Mouse (Mus musculus) thymus, postnatal 36 days (tissue): ENCODE measurements around the gene Ifna16.

Source experiments
- DNase-seq, 2 experiments: peaks; one replicate each; pipeline ENCODE4 v3.0.0; 2022; ENCODE audit warnings: mixed read lengths in 2 of 2

Gene Ifna16

DNA sequence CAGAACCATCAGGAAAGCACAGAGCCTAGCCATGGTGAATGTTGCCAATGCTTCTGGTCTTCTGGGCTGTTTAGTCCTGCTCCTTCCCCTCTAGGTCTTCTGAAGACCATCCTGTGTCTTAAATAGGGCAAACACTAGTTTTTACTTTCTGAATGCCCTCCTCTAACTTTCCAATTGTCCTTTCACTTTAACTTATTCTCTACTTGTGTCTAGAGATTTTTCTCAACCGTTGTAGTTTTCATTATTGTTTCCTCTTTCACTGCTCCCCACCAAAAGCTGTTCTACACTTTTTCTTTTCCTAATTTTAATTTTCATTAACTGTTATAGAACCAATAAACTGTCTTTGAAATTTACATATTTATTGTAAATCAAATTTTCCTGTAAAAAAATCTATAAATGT, at the start of gene Ifna16:
Ifna16 (minus strand) TSS at position 101 of the 400 bp plus-strand sequence.
- no peak for DNase-seq

- DNase-seq: no peak
These were observed 46.9 kb upstream of the Ifna16 start for GRCm38 (mm10) chr4:88723497-88724090.

- DNase-seq: peak; percentile 87 to 89
These were observed 45.3 kb upstream of the Ifna16 start, which contains the start of the genes Gm26566 and Klhl9 for GRCm38 (mm10) chr4:88721791-88722721. Gene Gm26566, plus strand, starts transcription at chr4:88721805. Gene Klhl9, minus strand, starts transcription at chr4:88722465.

DNA sequence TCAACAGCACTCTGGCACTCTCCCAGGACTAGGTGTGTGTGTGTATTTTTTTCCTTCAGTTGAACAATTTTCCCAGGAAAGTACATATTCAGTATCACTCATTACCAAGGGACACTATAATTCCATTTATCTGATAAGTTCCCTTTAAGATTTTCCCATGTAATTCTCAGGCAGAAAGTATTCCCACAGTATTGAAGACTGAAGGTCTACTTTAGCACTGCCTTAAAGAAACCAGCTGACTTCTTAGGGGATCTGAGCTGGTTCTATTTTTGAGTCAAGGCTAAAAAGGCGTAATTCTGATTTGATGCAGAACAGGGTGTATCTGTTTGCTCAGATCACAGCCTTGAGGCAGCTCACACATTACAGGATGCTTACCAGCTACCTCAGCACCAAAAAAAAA, 42.0 kb upstream of the Ifna16 start:
- no peak for DNase-seq

- no peak for DNase-seq
These were observed 38.3 kb upstream of the Ifna16 start for GRCm38 (mm10) chr4:88715059-88715458.

GRCm38 (mm10) chr4:88714281-88714680, 37.6 kb upstream of the Ifna16 start:
- DNase-seq: no peak

- DNase-seq: no peak
These were observed 30.6 kb upstream of the Ifna16 start for GRCm38 (mm10) chr4:88707128-88707826.

- no peak for DNase-seq
These were observed 29.2 kb upstream of the Ifna16 start for GRCm38 (mm10) chr4:88705924-88706323.

DNA sequence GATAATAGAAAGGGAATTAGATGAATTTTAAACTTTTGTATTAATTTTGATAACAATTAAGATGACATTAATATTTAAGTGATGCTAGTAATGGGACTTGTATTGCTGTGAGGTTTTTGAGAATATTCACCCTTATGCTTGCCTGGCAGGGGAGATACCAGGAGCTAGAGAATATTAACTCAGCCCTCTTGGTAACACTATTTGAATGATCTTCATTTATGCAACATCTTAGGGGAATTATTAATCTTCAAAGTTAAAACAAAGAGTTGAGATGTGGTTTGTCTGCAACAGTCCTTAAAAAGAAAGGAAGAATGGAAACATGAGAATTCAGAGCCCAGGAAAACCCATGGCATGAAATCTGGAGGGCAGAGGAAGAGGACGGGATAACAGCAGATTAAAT, 22.6 kb upstream of the Ifna16 start:
- DNase-seq: no peak

DNA sequence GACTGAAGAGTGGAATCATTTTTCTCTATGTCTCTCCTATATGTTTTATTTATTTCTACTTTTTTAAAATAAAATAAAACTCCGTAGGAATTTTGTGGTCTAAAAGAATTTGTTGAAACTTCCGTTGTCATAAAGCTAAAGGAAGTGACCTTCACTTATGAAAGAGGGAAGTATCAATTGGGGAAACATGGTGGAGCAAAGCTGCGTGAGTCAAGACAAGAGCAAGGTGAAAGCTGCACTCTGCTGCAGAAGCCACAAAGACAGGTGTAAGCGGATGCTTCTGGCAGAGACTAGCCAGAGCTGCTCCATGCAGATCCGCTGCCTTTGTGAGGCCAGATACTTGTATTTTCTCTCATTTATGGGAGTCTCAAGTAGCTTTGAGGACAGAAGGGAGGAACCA, 22.1 kb upstream of the Ifna16 start:
- DNase-seq: no peak

DNA sequence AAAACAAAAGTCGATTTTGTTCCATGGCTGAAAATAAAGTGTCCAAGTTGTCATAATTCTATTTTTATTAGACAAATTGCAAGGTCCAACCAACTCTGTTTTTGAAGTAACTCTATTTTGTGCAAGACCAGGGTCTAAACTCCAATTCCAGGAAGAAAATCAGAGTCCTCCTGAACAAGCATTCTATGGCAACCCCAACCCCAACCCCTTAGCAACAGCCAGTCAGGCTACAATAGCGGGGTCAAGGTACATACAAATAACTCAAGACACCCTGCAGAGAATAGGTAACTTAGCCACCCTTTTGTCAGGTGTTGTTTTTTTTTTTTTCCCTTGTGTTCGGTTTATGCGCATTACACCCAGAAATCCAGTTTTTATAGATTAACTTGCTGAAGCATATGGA, 21.0 kb upstream of the Ifna16 start:
- DNase-seq: no peak

GRCm38 (mm10) chr4:88697108-88697507, 20.4 kb upstream of the Ifna16 start:
- DNase-seq: no peak

- peak; percentile 63 to 68 for DNase-seq
These were observed 19.6 kb upstream of the Ifna16 start for GRCm38 (mm10) chr4:88696237-88696884.

DNA sequence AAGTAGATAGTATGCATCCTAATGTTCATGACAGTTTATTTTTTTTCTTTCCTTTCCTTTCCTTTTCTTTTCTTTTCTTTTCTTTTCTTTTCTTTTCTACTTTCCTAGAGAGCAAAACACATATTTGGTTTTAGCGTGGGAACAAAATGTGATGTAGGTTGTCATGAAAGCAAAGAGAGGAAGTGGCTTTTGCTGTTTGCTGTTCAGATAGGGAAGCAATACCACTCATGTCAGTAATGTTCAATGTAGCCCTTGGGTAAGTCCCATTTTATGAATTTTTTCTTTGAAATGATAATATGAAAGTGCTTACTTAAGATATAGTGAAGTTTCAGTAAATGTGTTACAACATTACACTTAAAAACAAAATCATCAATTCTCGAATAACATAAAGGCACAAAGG, 16.7 kb upstream of the Ifna16 start:
- no peak for DNase-seq

GRCm38 (mm10) chr4:88692537-88692936, 15.8 kb upstream of the Ifna16 start:
- no peak for DNase-seq

- DNase-seq: no peak
These were observed 14.5 kb upstream of the Ifna16 start, which contains the start of gene Ifnab for GRCm38 (mm10) chr4:88691259-88691658. Gene Ifnab, minus strand, starts transcription at chr4:88691359.

DNA sequence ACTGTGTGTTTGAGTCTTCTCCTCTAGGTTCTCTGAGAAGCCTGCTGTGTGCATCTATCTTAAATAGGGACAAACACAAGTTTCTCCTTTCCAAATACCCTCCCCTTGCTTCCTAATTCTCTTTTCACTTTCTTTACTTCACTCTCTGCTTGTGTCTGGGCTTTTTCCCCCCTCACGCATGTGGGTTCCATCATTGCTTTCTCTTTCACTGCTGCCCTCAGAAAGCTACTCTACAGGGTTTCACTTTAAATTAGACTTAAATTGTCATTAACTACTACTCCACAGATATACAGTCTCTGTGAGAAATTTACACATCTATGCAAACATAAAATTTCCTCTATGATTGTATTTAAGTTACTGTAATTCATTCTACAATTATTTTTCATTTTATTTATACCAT, 7.1 kb upstream of the Ifna16 start, which contains the start of gene Ifna2:
Ifna2 (minus strand) TSS at position 101 of the 400 bp plus-strand sequence.
- DNase-seq: no peak

DNA sequence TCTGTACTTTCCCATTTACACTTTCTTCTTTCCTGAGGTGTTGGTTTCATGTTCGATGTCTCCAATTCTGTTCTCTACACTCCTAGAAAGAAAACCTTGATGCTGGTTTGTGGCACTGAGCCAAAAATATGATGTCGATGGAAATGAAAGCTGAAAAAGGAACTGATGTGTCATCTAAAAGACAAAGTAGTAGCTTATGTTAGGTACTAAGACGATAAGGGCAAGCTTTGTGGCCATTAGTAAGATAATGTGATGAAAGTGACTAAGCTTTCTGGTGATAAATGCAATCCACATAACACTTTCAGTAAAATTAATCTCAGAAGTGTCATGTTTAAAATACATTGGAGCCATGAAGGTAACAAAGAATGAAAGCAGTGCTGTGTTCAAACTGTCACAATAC, 4.6 kb upstream of the Ifna16 start:
- no peak for DNase-seq

DNA sequence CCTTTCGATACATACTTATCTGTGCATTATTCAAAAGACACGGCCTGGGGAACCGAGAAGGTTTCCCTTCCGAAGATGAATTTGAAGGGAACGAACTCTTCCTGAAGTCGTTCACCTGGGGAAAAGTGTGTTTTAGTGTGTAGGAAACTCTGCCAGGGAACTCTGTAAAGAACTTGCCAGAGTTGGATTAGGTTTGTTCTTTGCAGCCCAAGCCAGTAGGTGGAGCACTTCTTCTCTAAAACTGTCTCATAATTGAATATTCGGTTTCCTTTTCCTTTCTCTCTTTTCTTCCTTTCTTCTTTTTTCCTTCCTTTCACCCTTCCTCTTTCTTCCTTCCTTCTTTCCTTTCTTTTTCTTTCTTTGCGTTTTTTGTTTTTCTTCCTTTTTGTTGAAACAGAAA, 3.6 kb upstream of the Ifna16 start:
- peak in 1 of 2 experiments; percentile 29 for DNase-seq

DNA sequence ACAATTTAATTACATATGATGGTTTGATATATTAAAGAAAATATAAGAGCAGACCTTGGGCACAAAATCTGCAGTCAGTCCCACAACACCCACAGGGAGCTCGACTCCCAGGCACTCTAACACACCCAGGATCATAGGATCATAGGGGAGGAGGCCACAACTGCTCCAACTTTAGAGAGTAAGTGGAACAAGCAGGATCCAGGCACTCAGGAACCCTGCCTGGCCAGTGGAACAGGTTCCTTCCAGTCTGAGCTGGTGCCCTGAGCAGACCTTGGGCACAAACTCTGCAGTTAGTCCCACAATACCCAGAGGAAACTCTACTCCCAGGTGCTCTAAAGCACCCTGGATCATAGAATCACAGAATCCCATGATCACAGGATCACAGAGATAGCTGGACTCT, 21.3 kb downstream of the Ifna16 start:
- DNase-seq: no peak

GRCm38 (mm10) chr4:88653644-88654043, 23.1 kb downstream of the Ifna16 start:
- DNase-seq: no peak

- DNase-seq: no peak
These were observed 32.4 kb downstream of the Ifna16 start, which contains the start of gene Ifna13 for GRCm38 (mm10) chr4:88644359-88644758. Gene Ifna13, minus strand, starts transcription at chr4:88644459.

DNA sequence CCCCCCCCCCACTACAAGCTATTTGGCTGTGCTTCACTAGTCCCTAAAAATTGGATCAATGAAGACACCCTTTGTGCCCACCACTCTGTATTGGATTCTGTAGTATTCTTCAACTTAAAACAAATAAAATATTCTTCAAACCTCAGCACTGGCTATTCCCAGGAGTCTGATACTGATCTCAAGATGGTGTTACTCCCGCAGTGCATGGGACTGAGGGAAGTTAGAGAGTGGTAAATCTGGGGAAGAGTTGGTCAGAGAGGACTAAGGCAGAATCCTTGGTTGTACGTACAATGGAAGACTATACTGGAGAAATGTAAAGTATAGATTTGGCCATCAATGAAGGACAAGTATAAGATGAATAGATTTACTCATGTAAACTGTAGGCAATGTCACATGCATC, 34.2 kb downstream of the Ifna16 start:
- no peak for DNase-seq
